Mouse (Mus musculus) limb, embryonic 11.5 days (tissue): Measurements from ENCODE around the gene Igf2bp3. TPM values are rescaled to one million over a fixed set of nuclear protein-coding genes. Genes with fewer than 3 reads are reported as not detected.

Experiments
- ATAC-seq: fragments of 200-750 bp; cut with Nextera tagmentation; 2 replicates; pipeline ENCODE4 v1.8.0; 2017; ENCODE audit warnings: low read depth; ENCODE audit not compliant: insufficient number of reproducible peaks, low FRiP score, low TSS enrichment
- DNase-seq: peaks from one replicate; pipeline ENCODE4 v3.0.0-alpha.2; 2015; ENCODE audit warnings: low spot score
- H3K27ac ChIP-seq: fragments of 300-500 bp; sonication (generic); replicated peaks from 2 replicates; pipeline ENCODE4 v1.5.1; 2014; ENCODE audit warnings: low read depth, mild to moderate bottlenecking, low read length
- H3K27me3 ChIP-seq: fragments of 300-500 bp; sonication (generic); 2 replicates; pipeline ENCODE4 v1.6.1; 2014; ENCODE audit warnings: mild to moderate bottlenecking, low read length, mixed read lengths; ENCODE audit not compliant: control insufficient read depth, insufficient read depth
- H3K36me3 ChIP-seq: fragments of 300-500 bp; sonication (generic); 2 replicates; pipeline ENCODE4 v1.6.1; 2014; ENCODE audit warnings: mild to moderate bottlenecking, low read length, moderate library complexity, mixed read lengths; ENCODE audit not compliant: control insufficient read depth, insufficient read depth
- H3K4me1 ChIP-seq: fragments of 300-500 bp; sonication (generic); 2 replicates; pipeline ENCODE4 v1.6.1; 2014; ENCODE audit warnings: low read length, mixed read lengths; ENCODE audit not compliant: control insufficient read depth, insufficient read depth
- H3K4me2 ChIP-seq: fragments of 300-500 bp; sonication (generic); 2 replicates; pipeline ENCODE4 v1.6.1; 2014; ENCODE audit warnings: low read depth, mild to moderate bottlenecking, moderate library complexity; ENCODE audit not compliant: severe bottlenecking
- H3K4me3 ChIP-seq: fragments of 300-500 bp; sonication (generic); 2 replicates; pipeline ENCODE4 v1.5.1; 2014; ENCODE audit warnings: low read depth, low read length
- H3K9ac ChIP-seq: fragments of 300-500 bp; sonication (generic); 2 replicates; pipeline ENCODE4 v1.6.1; 2014; ENCODE audit warnings: mild to moderate bottlenecking, low read length
- H3K9me3 ChIP-seq: fragments of 300-500 bp; sonication (generic); 2 replicates; pipeline ENCODE4 v1.6.1; 2016; ENCODE audit warnings: low read length; ENCODE audit not compliant: control insufficient read depth
- WGBS: fragments of 180-500 bp; shearing (Covaris S2); extraction: QIAGEN DNeasy Blood & Tissue Kit; methylation state at CpG from one replicate; pipeline ENCODE4 v1.1.7; 2014; 5-methylcytosine and 5-hydroxymethylcytosine counted together
- polyA plus RNA-seq: library from polyadenylated mRNA; unstranded; fragments of >200 nt; fragmentation: Nextera tagmentation; extraction: Ambion mirVana; gene quantifications from 2 replicates; pipeline ENCODE4 v1.2.1, GENCODE M21; 2014

Gene Igf2bp3
- polyA plus RNA-seq, 1 experiment from 2014 or later, result 140 TPM

DNA sequence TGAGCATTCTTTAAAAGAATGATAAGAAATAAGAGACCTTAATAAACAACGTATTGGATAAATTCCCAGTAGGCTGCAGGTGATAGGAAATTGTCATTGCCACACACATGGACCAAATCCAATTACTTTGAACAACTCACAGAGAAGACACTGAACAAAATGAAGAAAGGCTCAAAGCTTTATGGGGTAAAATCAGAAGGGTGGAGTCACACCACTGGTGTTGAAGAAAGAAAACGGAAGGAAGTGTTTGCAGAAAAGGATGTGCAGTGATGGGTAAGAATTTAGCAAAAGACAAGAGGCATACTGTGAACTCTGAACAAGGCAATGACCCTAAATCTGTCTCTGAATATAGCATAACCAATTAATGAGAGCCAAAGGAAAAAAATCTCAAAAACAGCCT lies 54.8 kb downstream of the Igf2bp3 start:
- Histone ChIP-seq H3K4me2 (no peak overlapping the region), H3K4me3 (no peak overlapping the region), H3K27ac (no peak overlapping the region), H3K9ac (no peak overlapping the region), H3K27me3 (no peaks in the 10 kb centered on the region), H3K36me3 (0 out of 2 replicates have a peak, but pooled peaks cover 2% of the 10 kb centered on the region), H3K9me3 (no peaks in the 10 kb centered on the region), H3K4me1 (no peaks in the 10 kb centered on the region)
- ATAC-seq (no peak), DNase-seq (no peak)
- 86% methylated on average over 2 of the region's 2 CpGs for WGBS

DNA sequence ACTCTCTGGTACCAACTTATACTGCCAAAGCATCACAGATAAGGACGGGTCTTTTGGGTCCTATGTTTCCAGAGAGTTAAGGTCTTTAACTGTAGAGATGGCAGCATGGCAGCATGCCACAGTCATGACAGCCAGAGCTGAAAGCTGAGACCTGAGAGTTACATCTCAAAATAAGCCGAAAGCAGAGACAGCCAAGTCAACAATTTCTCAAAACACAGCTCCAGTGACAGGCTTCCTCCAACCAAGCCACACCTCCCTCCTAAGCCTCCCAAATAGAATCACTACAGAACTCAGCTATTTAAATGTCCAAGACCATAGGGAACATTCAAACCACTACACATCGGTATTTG lies 58.0 kb downstream of the Igf2bp3 start:
- Histone ChIP-seq H3K27ac (no peak overlapping the region), H3K27me3 (no peaks in the 10 kb centered on the region), H3K36me3 (no peaks in the 10 kb centered on the region), H3K9ac (no peak overlapping the region), H3K4me2 (no peak overlapping the region), H3K4me3 (no peak overlapping the region), H3K4me1 (no peaks in the 10 kb centered on the region), H3K9me3 (no peaks in the 10 kb centered on the region)
- 91% methylated on average over 3 of the region's 3 CpGs for WGBS
- ATAC-seq (no peak), DNase-seq (no peak)

- WGBS, result 90% methylated on average over 5 of the region's 5 CpGs
- no peaks in the 10 kb centered on the region for H3K4me1 ChIP-seq
Observed at GRCm38 (mm10) chr6:49156170-49156825, 58.5 kb downstream of the Igf2bp3 start.

GRCm38 (mm10) chr6:49151465-49151864 lies 63.3 kb downstream of the Igf2bp3 start:
- 66% methylated on average over 4 of the region's 4 CpGs for WGBS
- Histone ChIP-seq H3K9ac (no peak overlapping the region), H3K4me3 (no peak overlapping the region), H3K4me1 (no peaks in the 10 kb centered on the region), H3K4me2 (no peak overlapping the region), H3K36me3 (no peaks in the 10 kb centered on the region), H3K9me3 (no peaks in the 10 kb centered on the region), H3K27me3 (no peaks in the 10 kb centered on the region), H3K27ac (no peak overlapping the region)
- DNase-seq (no peak), ATAC-seq (no peak)

More at GRCm38 (mm10) chr6:49156170-49156825, 58.5 kb downstream of the Igf2bp3 start:
- H3K9ac ChIP-seq, result no peak overlapping the region
- no peaks in the 10 kb centered on the region for H3K36me3 ChIP-seq
- H3K4me2 ChIP-seq, result no peak overlapping the region
- ATAC-seq (no peak), DNase-seq (no peak)
- no peaks in the 10 kb centered on the region for H3K27me3 ChIP-seq
- no peak overlapping the region for H3K27ac ChIP-seq
- no peaks in the 10 kb centered on the region for H3K9me3 ChIP-seq
- no peak overlapping the region for H3K4me3 ChIP-seq

GRCm38 (mm10) chr6:49150349-49151229 lies 64.2 kb downstream of the Igf2bp3 start:
- DNase-seq (no peak), ATAC-seq (no peak)
- H3K9ac ChIP-seq, result no peak overlapping the region
- no peak overlapping the region for H3K4me3 ChIP-seq
- no peaks in the 10 kb centered on the region for H3K4me1 ChIP-seq
- H3K9me3 ChIP-seq, result no peaks in the 10 kb centered on the region
- no peaks in the 10 kb centered on the region for H3K36me3 ChIP-seq
- no peaks in the 10 kb centered on the region for H3K27me3 ChIP-seq
- no peak overlapping the region for H3K27ac ChIP-seq
- no peak overlapping the region for H3K4me2 ChIP-seq
- WGBS, result 85% methylated on average over 9 of the region's 9 CpGs

DNA sequence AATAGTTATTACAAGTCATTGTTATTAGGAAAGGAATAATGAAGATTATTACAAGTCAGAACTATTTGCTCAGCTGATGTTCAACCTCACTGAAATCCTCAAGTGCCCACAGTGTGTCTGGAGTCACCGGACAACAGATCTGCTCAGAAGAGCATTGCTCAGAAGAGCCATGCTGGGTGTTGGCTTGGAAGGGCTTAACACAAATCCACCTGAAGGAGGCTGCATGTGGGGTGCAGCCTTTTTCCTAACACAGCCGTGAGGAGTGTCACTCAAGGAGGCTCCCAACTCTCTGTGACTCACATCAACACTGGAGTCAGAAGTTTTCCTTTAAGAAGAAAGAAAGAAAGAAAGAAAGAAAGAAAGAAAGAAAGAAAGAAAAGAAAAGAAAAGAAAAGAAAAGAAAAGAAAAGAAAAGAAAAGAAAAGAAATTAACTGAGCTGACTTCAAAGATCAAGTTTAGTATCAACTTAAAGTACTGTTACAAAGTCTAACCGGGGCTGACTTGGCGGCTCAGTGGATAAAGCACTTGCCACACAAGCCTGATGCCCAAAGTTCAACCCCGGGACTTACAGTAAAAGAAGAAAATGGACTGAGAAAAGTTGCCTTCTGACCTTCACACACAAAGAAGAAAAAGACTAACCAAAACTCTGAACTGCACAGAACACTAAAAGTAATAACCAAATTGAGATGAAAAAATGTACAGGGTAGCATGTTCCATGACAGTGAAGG lies 65.4 kb downstream of the Igf2bp3 start:
- Histone ChIP-seq H3K4me1 (no peaks in the 10 kb centered on the region), H3K9me3 (no peaks in the 10 kb centered on the region)
- WGBS, result 84% methylated on average over 5 of the region's 5 CpGs

DNA sequence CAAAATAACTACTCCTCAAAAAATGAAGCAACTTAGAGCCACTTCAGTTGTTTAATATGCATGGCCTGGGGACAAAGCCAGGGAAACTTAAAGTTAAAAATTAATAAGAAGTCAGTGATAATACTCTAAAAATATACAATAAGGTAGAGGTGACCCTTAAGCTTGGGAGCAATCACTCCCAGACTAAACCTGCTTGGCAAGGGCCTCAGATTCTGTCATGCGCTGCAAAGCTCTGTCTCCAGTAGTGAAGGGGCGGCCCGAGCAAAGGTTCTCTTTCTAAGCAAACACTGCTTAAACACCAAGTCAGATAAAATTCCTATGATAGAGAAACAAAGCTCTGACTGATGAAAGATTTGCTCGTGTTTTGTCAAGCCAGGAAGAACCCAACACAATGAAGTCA lies 66.0 kb downstream of the Igf2bp3 start:
- Histone ChIP-seq H3K27ac (no peak overlapping the region), H3K4me1 (no peaks in the 10 kb centered on the region), H3K36me3 (no peaks in the 10 kb centered on the region), H3K9me3 (no peaks in the 10 kb centered on the region), H3K27me3 (no peaks in the 10 kb centered on the region), H3K9ac (no peak overlapping the region), H3K4me3 (no peak overlapping the region), H3K4me2 (no peak overlapping the region)
- WGBS, result 91% methylated on average over 4 of the region's 4 CpGs
- DNase-seq (no peak), ATAC-seq (no peak)

More for the DNA sequence above, 65.4 kb downstream of the Igf2bp3 start:
- H3K9ac ChIP-seq, result no peak overlapping the region
- ATAC-seq, result no peak
- no peak overlapping the region for H3K4me2 ChIP-seq
- DNase-seq, result no peak
- H3K27me3 ChIP-seq, result no peaks in the 10 kb centered on the region
- H3K4me3 ChIP-seq, result no peak overlapping the region
- H3K27ac ChIP-seq, result no peak overlapping the region
- H3K36me3 ChIP-seq, result no peaks in the 10 kb centered on the region

- Histone ChIP-seq H3K27me3 (no peaks in the 10 kb centered on the region), H3K4me3 (no peak overlapping the region), H3K27ac (no peak overlapping the region), H3K4me2 (no peak overlapping the region), H3K9ac (no peak overlapping the region), H3K4me1 (no peaks in the 10 kb centered on the region), H3K9me3 (no peaks in the 10 kb centered on the region), H3K36me3 (no peaks in the 10 kb centered on the region)
- WGBS, result 89% methylated on average over 7 of the region's 7 CpGs
- DNase-seq (no peak), ATAC-seq (no peak)
Observed at GRCm38 (mm10) chr6:49148368-49148767, 66.4 kb downstream of the Igf2bp3 start.
